Mouse (Mus musculus): Measurements from ENCODE around the gene Epb41l5. TPM values are rescaled to one million over a fixed set of nuclear protein-coding genes. Genes with fewer than 3 reads are reported as not detected.

The Epb41l5 gene
- polyA plus RNA-seq, 1 experiment from 2014 or later = 53.3 TPM

DNA sequence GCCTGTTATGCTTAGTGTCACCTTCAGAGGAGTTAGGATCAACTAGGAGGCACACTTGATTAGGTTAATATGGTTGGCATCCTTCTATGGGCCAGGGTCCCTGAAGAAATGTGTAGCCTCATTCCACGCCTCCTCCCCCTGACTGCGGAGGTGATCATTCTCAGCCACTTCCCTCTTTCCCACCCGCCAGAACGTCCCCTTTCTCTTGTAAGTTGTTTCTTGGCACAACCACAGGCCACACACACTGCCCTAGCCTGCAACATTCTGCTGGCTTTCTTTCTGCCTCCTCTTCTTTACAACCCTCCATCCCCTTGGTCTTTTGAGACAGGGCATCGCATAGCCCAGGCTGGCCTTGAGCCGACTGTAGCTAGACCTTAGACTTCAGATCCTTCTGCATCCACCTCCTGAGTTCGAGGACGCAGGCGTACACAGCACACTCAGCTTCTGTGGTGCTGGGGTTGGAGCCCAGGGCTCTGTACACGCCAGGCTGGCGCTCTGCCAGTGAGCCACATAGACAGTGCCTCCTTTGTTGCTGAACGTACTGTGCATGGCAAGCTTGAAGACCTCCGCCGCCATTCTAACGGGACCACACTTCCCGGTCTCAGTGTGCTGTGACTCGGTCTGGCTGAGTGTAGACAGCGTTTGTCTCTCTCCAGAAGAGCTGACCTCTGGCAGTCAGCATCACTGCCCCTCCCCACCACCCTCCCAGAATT is 115.6 kb downstream of the Epb41l5 start:
- no peak for DNase-seq (ENCODE audit: low spot score)
- Histone ChIP-seq H3K27ac (ENCODE audit: low read depth, low read length) (no peak overlapping the region), H3K9me3 (ENCODE audit: control insufficient read depth, low read length) (no peaks in the 10 kb centered on the region; the same call in 1 of the 2 replicates), H3K4me3 (ENCODE audit: low read depth, low read length) (no peak overlapping the region), H3K36me3 (ENCODE audit: control insufficient read depth, insufficient read depth, low read length) (peaks cover 2% of the 10 kb centered on the region; the same call in 1 of the 2 replicates), H3K4me2 (ENCODE audit: low read depth, low read length, severe bottlenecking) (no peak overlapping the region), H3K27me3 (ENCODE audit: control insufficient read depth, insufficient read depth, low read length) (no peaks in the 10 kb centered on the region), H3K9ac (ENCODE audit: low read length) (no peak overlapping the region), H3K4me1 (replicated peaks; ENCODE audit: control insufficient read depth, insufficient read depth, low read length) (no peaks in the 10 kb centered on the region)
- WGBS = 90% methylated on average over 18 of the region's 18 CpGs
- ATAC-seq (replicated peaks; ENCODE audit: low FRiP score) = no peak

DNA sequence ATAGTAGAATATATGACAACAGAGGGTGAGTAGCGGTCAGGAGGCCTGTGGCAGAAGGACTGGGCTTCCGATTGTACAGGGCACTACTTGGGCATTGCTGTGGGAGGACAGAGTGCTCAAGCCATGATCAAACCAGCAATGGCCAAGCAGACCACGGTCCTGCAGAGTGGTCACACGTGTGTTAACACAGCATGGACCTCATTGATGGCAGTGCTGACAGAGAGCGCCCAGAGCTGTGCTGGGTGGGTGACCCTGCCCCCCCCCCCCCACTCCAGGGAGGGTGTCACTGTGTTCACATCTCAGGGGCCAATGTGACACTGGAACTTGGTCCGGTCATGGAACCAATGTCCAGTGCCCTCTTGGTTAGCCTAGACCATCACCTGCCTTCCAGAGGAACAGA is 116.6 kb downstream of the Epb41l5 start:
- H3K27me3 ChIP-seq (ENCODE audit: control insufficient read depth, insufficient read depth, low read length) = no peaks in the 10 kb centered on the region
- H3K4me1 ChIP-seq (replicated peaks; ENCODE audit: control insufficient read depth, insufficient read depth, low read length) = no peaks in the 10 kb centered on the region
- no peak for ATAC-seq (replicated peaks; ENCODE audit: low FRiP score)
- H3K27ac ChIP-seq (ENCODE audit: low read depth, low read length) = no peak overlapping the region
- H3K4me3 ChIP-seq (ENCODE audit: low read depth, low read length) = no peak overlapping the region
- no peak overlapping the region for H3K9ac ChIP-seq (ENCODE audit: low read length)
- H3K36me3 ChIP-seq (ENCODE audit: control insufficient read depth, insufficient read depth, low read length) = peaks cover 2% of the 10 kb centered on the region; the same call in 1 of the 2 replicates
- peaks cover 4% of the 10 kb centered on the region; the same call in 1 of the 2 replicates for H3K9me3 ChIP-seq (ENCODE audit: control insufficient read depth, low read length)
- no peak overlapping the region for H3K4me2 ChIP-seq (ENCODE audit: low read depth, low read length, severe bottlenecking)
- no peak for DNase-seq (ENCODE audit: low spot score)
- WGBS = 93% methylated on average over 6 of the region's 6 CpGs

DNA sequence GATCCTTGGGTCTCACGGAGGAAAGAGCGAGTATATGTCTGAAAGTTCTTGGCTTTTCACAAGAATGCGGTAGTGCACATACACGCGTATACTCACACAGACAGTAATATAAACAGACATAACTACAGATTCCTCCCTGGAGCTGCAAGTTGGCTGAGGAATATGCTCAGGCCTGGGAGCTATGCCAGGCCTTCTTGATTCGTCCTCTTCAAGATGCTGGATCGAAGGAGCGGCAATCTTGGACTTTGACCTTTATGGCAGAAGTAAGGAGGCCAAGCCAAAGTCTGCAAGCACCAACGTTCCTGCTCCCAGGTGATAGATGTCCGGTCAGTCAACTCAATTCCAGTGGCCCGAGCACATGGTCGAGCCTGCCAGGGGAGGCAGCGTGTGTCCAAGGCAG is 117.9 kb downstream of the Epb41l5 start:
- H3K4me3 ChIP-seq (ENCODE audit: low read depth, low read length) = no peak overlapping the region
- H3K9me3 ChIP-seq (ENCODE audit: control insufficient read depth, low read length) = peaks cover 4% of the 10 kb centered on the region; the same call in 1 of the 2 replicates
- no peak overlapping the region for H3K9ac ChIP-seq (ENCODE audit: low read length)
- WGBS = 92% methylated on average over 13 of the region's 13 CpGs
- H3K4me2 ChIP-seq (ENCODE audit: low read depth, low read length, severe bottlenecking) = no peak overlapping the region
- peaks cover 5% of the 10 kb centered on the region; the same call in 1 of the 2 replicates for H3K36me3 ChIP-seq (ENCODE audit: control insufficient read depth, insufficient read depth, low read length)
- H3K4me1 ChIP-seq (replicated peaks; ENCODE audit: control insufficient read depth, insufficient read depth, low read length) = peaks cover 5% of the 10 kb centered on the region
- DNase-seq (ENCODE audit: low spot score) (no peak), ATAC-seq (replicated peaks; ENCODE audit: low FRiP score) (no peak)
- no peak overlapping the region for H3K27ac ChIP-seq (ENCODE audit: low read depth, low read length)
- no peaks in the 10 kb centered on the region for H3K27me3 ChIP-seq (ENCODE audit: control insufficient read depth, insufficient read depth, low read length)

DNA sequence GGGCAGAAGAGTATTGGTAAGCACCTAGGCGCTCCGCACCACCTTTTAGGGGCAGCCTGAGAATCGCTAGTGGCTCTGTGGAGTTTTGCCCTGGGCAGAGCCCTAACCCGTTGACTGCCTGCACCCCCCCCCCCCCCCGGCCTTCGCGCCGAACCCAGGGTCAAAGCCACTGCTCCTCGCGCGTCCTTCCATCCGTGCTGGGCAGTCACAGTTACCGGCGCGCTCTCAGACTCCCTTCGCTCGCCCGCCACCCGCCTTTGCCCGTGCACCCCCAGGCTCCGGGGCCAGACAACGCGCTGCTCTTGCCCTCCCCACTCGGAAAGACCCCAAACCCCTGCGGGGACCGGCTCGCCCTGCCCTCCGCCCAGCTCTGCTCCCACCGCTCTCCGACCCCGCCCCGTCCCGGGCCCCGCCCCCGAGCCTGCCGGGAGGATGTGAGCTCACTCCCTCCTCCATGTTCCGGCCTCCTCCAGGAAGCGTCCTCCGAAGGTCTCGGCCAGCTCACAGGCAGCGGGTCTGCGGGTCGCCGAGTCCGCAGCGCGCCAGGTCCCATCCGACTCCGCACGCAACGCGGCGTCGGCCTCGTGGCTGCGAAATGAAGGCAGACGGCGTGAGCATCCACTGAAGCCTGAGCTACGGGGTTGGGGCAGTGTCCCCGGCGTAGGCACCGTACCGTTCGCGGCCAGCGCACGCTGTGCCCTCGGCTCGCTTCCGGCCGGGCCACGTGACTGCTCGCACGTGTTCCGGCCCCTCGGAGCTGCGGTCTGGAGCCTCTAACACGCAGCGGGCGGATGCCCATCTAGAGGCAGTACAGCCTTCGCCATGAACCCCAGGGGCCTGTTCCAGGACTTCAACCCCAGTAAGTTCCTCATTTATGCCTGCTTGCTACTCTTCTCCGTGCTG is 122.9 kb downstream of the Epb41l5 start, which contains the start of gene Tmem185b:
Gene Tmem185b (plus strand): TSS at position 472 of the 903 bp plus-strand sequence.
- H3K4me2 ChIP-seq (ENCODE audit: low read depth, low read length, severe bottlenecking) = peak within 1 kb of the TSS; percentile 83
- 0 out of 2 replicates have a peak within 1 kb of the TSS, but pooled peaks have one; percentile 21 for H3K27ac ChIP-seq (ENCODE audit: low read depth, low read length)
- peak within 1 kb of the TSS; percentile 51 for H3K4me3 ChIP-seq (ENCODE audit: low read depth, low read length)
- H3K9me3 ChIP-seq (ENCODE audit: control insufficient read depth, low read length) = peaks cover 4% of the 10 kb centered on the region; the same call in 1 of the 2 replicates
- WGBS = 1% methylated on average over 73 of the region's 82 CpGs
- peaks cover 13% of the 10 kb centered on the region for H3K4me1 ChIP-seq (replicated peaks; ENCODE audit: control insufficient read depth, insufficient read depth, low read length)
- ATAC-seq (replicated peaks; ENCODE audit: low FRiP score) = peak; percentile 97
- peaks cover 5% of the 10 kb centered on the region; the same call in 1 of the 2 replicates for H3K36me3 ChIP-seq (ENCODE audit: control insufficient read depth, insufficient read depth, low read length)
- H3K9ac ChIP-seq (ENCODE audit: low read length) = peak within 1 kb of the TSS; percentile 82
- DNase-seq (ENCODE audit: low spot score) = peak; percentile 97
- no peaks in the 10 kb centered on the region for H3K27me3 ChIP-seq (ENCODE audit: control insufficient read depth, insufficient read depth, low read length)

DNA sequence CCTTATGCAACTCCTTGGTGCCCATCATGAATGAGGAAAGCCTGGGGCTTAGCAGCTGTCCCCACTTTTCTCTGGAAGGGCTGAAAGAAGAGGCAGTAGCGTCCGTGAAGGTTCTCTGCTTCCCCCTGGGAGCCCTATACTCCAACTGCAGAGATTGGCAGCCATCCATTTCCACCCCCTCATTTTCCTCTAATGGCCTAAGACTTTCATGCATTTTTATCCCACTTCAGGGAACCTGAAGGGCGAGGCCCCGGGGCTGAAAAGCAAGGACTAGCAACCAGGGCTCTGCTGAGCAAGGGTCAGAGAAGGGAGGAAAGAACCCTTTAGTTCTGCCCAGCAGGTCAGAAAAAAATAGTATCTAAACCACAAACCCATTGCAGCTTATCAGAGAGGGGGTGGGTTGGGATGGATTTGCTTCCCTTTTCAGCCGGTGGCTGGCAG is 123.8 kb downstream of the Epb41l5 start:
- WGBS = 27% methylated on average over 5 of the region's 5 CpGs
- DNase-seq (ENCODE audit: low spot score) (no peak), ATAC-seq (replicated peaks; ENCODE audit: low FRiP score) (no peak)
- Histone ChIP-seq H3K9me3 (ENCODE audit: control insufficient read depth, low read length) (peaks cover 4% of the 10 kb centered on the region; the same call in 1 of the 2 replicates), H3K4me2 (ENCODE audit: low read depth, low read length, severe bottlenecking) (peak overlapping the region; percentile 83), H3K4me3 (ENCODE audit: low read depth, low read length) (no peak overlapping the region; the same call in 1 of the 2 replicates), H3K9ac (ENCODE audit: low read length) (peak overlapping the region; percentile 14; the same call in 1 of the 2 replicates), H3K36me3 (ENCODE audit: control insufficient read depth, insufficient read depth, low read length) (peaks cover 5% of the 10 kb centered on the region; the same call in 1 of the 2 replicates), H3K4me1 (replicated peaks; ENCODE audit: control insufficient read depth, insufficient read depth, low read length) (peaks cover 13% of the 10 kb centered on the region), H3K27me3 (ENCODE audit: control insufficient read depth, insufficient read depth, low read length) (no peaks in the 10 kb centered on the region), H3K27ac (ENCODE audit: low read depth, low read length) (no peak overlapping the region)

DNA sequence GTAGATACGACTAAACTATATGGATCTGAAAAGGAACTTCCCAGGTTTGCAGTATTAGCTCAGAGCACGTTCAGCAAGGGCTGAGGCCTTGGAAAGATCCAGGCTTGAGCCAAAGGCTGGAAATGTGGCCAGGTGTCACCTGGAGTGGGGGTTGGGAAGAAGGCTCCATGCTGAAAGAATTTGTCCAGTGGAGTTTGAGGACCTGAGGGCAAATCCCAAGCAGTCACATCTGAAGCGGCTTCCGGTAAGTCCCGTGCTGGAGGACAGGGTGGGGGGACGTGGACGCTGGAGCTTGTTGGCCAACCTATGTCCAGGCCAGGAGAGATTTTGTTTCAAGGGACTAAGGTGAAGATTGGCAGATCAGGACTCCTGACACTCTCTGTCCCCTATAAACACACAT is 125.0 kb downstream of the Epb41l5 start:
- 84% methylated on average over 7 of the region's 7 CpGs for WGBS
- Histone ChIP-seq H3K27ac (ENCODE audit: low read depth, low read length) (no peak overlapping the region), H3K4me3 (ENCODE audit: low read depth, low read length) (no peak overlapping the region), H3K4me2 (ENCODE audit: low read depth, low read length, severe bottlenecking) (no peak overlapping the region), H3K4me1 (replicated peaks; ENCODE audit: control insufficient read depth, insufficient read depth, low read length) (peaks cover 13% of the 10 kb centered on the region), H3K27me3 (ENCODE audit: control insufficient read depth, insufficient read depth, low read length) (no peaks in the 10 kb centered on the region), H3K36me3 (ENCODE audit: control insufficient read depth, insufficient read depth, low read length) (peaks cover 4% of the 10 kb centered on the region; the same call in 1 of the 2 replicates), H3K9ac (ENCODE audit: low read length) (no peak overlapping the region), H3K9me3 (ENCODE audit: control insufficient read depth, low read length) (peaks cover 4% of the 10 kb centered on the region; the same call in 1 of the 2 replicates)
- ATAC-seq (replicated peaks; ENCODE audit: low FRiP score) (no peak), DNase-seq (ENCODE audit: low spot score) (no peak)

DNA sequence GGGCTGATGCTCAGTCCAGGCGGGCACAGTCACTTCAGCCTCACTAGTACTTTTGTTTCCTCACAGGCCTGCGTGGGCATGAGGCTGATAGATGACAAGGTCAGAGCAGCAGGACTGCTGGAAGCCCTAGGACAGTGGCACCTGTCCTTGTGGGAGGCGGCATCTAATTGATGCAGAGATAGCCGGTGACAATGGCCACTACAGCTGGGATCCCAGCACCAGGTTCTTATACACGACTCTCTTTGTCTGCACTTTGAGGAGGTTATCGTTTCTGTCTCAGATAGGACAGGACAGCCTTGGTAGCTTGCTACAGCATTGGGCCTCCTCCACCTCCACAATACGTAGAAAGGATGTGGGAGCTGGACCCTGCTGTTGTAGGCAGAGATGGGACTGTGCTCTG is 125.4 kb downstream of the Epb41l5 start:
- 82% methylated on average over 7 of the region's 7 CpGs for WGBS
- no peak overlapping the region for H3K4me2 ChIP-seq (ENCODE audit: low read depth, low read length, severe bottlenecking)
- no peak overlapping the region for H3K9ac ChIP-seq (ENCODE audit: low read length)
- no peak for DNase-seq (ENCODE audit: low spot score)
- no peak overlapping the region for H3K27ac ChIP-seq (ENCODE audit: low read depth, low read length)
- no peak overlapping the region for H3K4me3 ChIP-seq (ENCODE audit: low read depth, low read length)
- ATAC-seq (replicated peaks; ENCODE audit: low FRiP score) = no peak
- peaks cover 2% of the 10 kb centered on the region; the same call in 1 of the 2 replicates for H3K36me3 ChIP-seq (ENCODE audit: control insufficient read depth, insufficient read depth, low read length)
- H3K9me3 ChIP-seq (ENCODE audit: control insufficient read depth, low read length) = peaks cover 4% of the 10 kb centered on the region; the same call in 1 of the 2 replicates
- H3K4me1 ChIP-seq (replicated peaks; ENCODE audit: control insufficient read depth, insufficient read depth, low read length) = peaks cover 13% of the 10 kb centered on the region
- no peaks in the 10 kb centered on the region for H3K27me3 ChIP-seq (ENCODE audit: control insufficient read depth, insufficient read depth, low read length)

DNA sequence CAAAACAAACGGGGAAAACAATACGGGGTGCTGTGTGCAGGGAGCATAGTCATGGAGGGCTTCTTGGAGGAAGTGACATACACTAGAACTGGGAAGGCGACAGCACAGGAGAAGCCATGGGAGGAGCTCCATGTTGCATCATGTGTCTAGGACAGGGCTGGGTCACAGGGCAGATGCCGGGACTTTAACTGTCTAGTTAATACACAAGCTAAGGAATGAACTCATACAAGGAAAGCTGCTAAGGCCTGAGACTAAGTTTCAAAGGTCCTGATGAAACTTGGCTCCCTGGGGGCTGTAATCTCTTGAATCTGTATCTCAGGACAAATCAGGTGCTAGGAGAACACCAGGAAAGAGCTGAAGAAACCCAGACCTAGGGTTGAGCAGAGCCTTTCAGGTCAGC is 126.1 kb downstream of the Epb41l5 start:
- ATAC-seq (replicated peaks; ENCODE audit: low FRiP score) = no peak
- no peak overlapping the region for H3K4me2 ChIP-seq (ENCODE audit: low read depth, low read length, severe bottlenecking)
- 84% methylated on average over 4 of the region's 4 CpGs for WGBS
- peaks cover 2% of the 10 kb centered on the region; the same call in 1 of the 2 replicates for H3K36me3 ChIP-seq (ENCODE audit: control insufficient read depth, insufficient read depth, low read length)
- no peaks in the 10 kb centered on the region for H3K27me3 ChIP-seq (ENCODE audit: control insufficient read depth, insufficient read depth, low read length)
- no peak overlapping the region for H3K4me3 ChIP-seq (ENCODE audit: low read depth, low read length)
- H3K4me1 ChIP-seq (replicated peaks; ENCODE audit: control insufficient read depth, insufficient read depth, low read length) = peaks cover 13% of the 10 kb centered on the region
- no peak overlapping the region for H3K9ac ChIP-seq (ENCODE audit: low read length)
- no peak for DNase-seq (ENCODE audit: low spot score)
- H3K9me3 ChIP-seq (ENCODE audit: control insufficient read depth, low read length) = peaks cover 4% of the 10 kb centered on the region; the same call in 1 of the 2 replicates
- H3K27ac ChIP-seq (ENCODE audit: low read depth, low read length) = no peak overlapping the region
